Mouse (Mus musculus): ENCODE measurements around the gene Arhgap19. TPM values are rescaled to one million over a fixed set of nuclear protein-coding genes. Genes with fewer than 3 reads are reported as not detected.
"Not testable (repeated sequence)": the region's sequence is repeated elsewhere in the genome, so short reads cannot be mapped to it uniquely, and the experiment has no call there.

Gene Arhgap19
- 43.6 and 44.1 TPM in 2 replicates for polyA plus RNA-seq (2014; fragmentation: Nextera tagmentation; extraction: Ambion mirVana)

DNA sequence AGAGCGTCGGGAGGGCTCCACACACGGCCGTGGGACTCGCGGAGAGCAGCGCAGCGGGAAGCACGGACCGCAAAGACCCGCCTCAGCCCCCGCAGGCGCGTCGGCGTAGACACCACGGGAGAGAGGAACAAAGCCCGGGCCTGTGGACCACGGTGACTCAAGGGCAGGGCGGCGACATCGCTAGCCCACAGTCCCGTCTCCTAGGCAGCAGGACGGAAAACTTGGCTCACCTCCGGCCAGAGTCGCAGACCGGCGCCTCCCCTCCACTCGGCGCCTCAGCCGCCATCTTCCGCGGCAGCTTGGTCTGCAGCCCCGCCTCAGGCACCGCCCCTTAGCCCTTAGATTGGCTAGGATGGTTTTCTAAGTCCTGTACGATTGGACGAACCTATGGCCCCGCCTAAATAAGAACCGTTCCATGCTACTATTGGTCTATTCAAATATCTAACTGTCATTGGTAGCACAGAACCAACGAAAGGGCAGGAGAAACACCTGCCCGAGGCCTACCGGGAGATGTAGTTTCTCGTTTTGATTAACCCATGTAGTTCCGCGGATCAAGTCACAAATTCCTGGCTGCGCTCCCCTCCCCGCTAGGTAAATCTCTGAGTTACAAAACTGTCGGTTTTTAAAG, at the start of gene Arhgap19:
Gene Arhgap19, minus strand, starts transcription at position 306 of the 628 bp plus-strand sequence.
- Histone ChIP-seq H3K27ac (replicated peaks; ENCODE audit: low read depth, low read length) (peak within 1 kb of the TSS; percentile 68; the same call in 1 of the 2 replicates), H3K9ac (ENCODE audit: low read length) (peak within 1 kb of the TSS; percentile 95), H3K36me3 (ENCODE audit: control insufficient read depth, insufficient read depth, low read length) (no peaks in the 10 kb centered on the region; the same call in 1 of the 2 replicates), H3K4me2 (ENCODE audit: low read depth, severe bottlenecking) (peak within 1 kb of the TSS; percentile 76), H3K4me1 (ENCODE audit: control insufficient read depth, insufficient read depth, low read length) (peaks cover 8% of the 10 kb centered on the region), H3K9me3 (ENCODE audit: control insufficient read depth, low read length) (no peaks in the 10 kb centered on the region; the same call in 1 of the 2 replicates), H3K27me3 (ENCODE audit: control insufficient read depth, insufficient read depth, low read length) (no peaks in the 10 kb centered on the region), H3K4me3 (ENCODE audit: low read depth, low read length) (peak within 1 kb of the TSS; percentile 97)
- peak; percentile 90 for DNase-seq (ENCODE audit: low spot score)
- WGBS, result under 1% methylated on average over 48 of the region's 48 CpGs
- ATAC-seq (ENCODE audit: insufficient number of reproducible peaks, low FRiP score, low TSS enrichment, low read depth), result peak; percentile 99

DNA sequence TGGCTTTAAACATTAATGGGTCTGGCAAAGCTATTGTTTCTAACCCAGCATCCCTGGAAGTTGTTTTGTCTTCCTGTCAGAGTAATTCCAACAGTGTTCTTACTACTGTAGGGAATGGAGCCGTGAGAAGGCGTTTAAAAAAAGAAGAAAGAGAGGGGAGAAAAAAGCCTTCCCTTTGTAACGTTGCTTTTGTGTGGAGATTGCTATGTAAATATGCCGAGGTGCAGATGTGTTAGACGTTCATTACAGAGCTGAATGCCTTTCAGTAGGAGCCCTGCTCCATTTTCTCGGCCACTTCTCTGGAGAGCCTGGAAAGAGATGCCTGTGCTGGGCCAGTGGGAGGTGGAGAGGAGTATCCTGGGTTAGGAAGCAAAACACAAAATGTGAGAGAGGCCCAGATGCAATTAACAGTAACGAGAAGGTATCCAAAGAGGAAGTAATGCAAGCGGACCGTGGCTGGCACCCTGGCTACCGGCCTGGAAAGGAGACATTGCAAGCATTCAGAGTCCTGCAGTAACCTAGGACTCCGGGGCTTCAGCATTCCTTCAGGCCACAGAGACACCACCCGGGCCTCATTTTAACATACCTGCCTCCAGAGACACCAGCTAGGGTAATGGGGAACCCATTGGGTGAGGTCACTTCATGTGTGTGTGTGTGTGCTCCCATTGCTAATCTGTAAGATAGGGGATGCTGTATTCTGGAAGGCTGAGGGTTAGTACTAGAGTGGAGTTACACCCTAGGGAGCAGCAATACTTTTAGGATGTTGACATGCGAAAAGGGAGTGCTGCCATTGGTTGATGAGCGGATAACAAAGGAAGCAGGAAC, 49.1 kb upstream of the Arhgap19 start:
- DNase-seq (ENCODE audit: low spot score) (peak; percentile 31), ATAC-seq (ENCODE audit: insufficient number of reproducible peaks, low FRiP score, low TSS enrichment, low read depth) (no peak)
- H3K27ac ChIP-seq (replicated peaks; ENCODE audit: low read depth, low read length), result peak overlapping the region; percentile 10
- H3K36me3 ChIP-seq (ENCODE audit: control insufficient read depth, insufficient read depth, low read length), result no peaks in the 10 kb centered on the region
- H3K4me2 ChIP-seq (ENCODE audit: low read depth, severe bottlenecking), result 0 out of 2 replicates have a peak overlapping the region, but pooled peaks have one; percentile 12
- H3K27me3 ChIP-seq (ENCODE audit: control insufficient read depth, insufficient read depth, low read length), result peaks cover 5% of the 10 kb centered on the region; the same call in 1 of the 2 replicates
- no peak overlapping the region for H3K4me3 ChIP-seq (ENCODE audit: low read depth, low read length)
- WGBS, result 34% methylated on average over 14 of the region's 14 CpGs
- peaks cover 9% of the 10 kb centered on the region; the same call in 1 of the 2 replicates for H3K4me1 ChIP-seq (ENCODE audit: control insufficient read depth, insufficient read depth, low read length)
- no peak overlapping the region for H3K9ac ChIP-seq (ENCODE audit: low read length)
- no peaks in the 10 kb centered on the region for H3K9me3 ChIP-seq (ENCODE audit: control insufficient read depth, low read length)

DNA sequence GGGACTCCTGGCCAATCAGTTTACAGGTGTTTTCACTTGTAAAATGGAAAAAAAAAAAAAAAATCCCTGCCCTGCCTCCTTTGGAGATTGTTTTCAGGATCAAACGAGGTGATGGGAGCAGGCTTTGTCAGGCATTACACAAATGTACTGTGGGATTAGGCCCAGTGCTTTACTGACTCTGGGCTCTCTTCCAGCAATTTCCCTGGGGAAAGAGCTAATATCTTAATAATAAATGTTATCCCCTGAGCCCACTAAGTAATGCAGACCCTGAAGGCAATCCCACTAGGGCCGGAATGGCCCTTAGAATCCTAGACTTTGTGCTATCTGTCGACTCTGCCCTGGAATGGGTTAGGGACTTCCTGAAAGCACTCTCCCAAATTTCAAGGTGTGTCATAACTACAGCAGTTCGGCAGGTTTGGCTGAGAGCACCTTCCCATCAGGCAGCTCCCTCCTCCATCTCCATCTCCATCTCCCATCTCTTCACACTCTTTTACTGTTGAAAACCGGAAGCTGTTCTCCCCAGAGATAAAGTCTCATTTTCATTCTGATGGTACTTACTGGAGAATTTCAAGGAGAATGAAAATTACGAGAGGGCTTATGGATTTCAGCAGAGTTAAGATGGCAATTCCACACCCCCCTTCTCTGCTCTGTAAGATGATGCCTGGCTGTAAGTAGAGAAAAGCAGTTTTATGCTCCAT, 48.3 kb upstream of the Arhgap19 start:
- Histone ChIP-seq H3K9me3 (ENCODE audit: control insufficient read depth, low read length) (no peaks in the 10 kb centered on the region), H3K27me3 (ENCODE audit: control insufficient read depth, insufficient read depth, low read length) (peaks cover 7% of the 10 kb centered on the region; the same call in 1 of the 2 replicates), H3K4me3 (ENCODE audit: low read depth, low read length) (no peak overlapping the region), H3K27ac (replicated peaks; ENCODE audit: low read depth, low read length) (0 out of 2 replicates have a peak overlapping the region, but pooled peaks have one; percentile 10), H3K9ac (ENCODE audit: low read length) (no peak overlapping the region), H3K4me1 (ENCODE audit: control insufficient read depth, insufficient read depth, low read length) (peaks cover 9% of the 10 kb centered on the region; the same call in 1 of the 2 replicates), H3K36me3 (ENCODE audit: control insufficient read depth, insufficient read depth, low read length) (no peaks in the 10 kb centered on the region), H3K4me2 (ENCODE audit: low read depth, severe bottlenecking) (no peak overlapping the region)
- no peak for ATAC-seq (ENCODE audit: insufficient number of reproducible peaks, low FRiP score, low TSS enrichment, low read depth)
- 33% methylated on average over 6 of the region's 6 CpGs for WGBS
- DNase-seq (ENCODE audit: low spot score), result no peak

DNA sequence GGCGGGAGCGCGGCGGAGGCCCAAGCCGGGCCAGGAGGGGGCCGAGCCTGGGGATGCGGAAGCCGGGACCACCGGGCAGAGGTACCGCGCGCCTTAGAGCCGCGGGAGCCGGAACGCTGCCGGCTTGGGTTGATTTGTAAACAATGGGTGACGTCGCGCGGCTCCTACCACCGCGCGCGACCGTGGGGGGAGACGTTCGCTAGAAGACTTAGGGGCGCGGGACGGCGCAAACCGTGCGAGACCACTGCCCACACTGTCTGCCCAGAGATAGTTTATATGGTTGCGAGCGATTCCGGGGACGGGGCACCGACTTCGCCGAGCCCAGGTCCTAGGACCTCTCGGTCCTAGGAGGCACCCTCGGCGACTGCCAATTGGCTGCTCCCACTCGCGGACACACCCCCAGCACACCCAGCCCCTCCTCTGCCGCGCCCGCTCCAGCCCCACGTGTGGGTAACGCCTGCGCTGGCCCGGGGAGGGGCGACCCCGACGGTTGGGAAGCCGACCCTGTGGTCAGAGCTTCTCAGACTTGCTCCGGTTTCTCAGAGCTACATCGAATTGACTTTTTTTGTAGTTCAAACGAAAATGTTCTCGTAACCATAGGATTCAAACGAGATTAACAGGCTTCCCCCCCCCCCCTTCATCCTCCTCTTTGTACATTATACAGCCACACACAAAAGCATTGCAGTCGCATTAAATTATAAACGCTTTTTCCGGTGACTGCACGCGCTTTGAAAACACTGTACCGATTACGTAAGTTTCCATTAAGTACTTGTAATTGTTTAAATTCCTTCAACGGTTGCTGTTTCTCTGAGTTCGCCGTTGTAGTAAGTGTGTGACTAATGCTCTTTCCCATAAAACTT, 46.4 kb upstream of the Arhgap19 start, which contains the start of gene Frat2:
Gene Frat2, minus strand, starts transcription at position 141 of the 860 bp plus-strand sequence.
- 1% methylated on average over 72 of the region's 72 CpGs for WGBS
- H3K27ac ChIP-seq (replicated peaks; ENCODE audit: low read depth, low read length), result peak within 1 kb of the TSS; percentile 65
- no peaks in the 10 kb centered on the region for H3K36me3 ChIP-seq (ENCODE audit: control insufficient read depth, insufficient read depth, low read length)
- peaks cover 7% of the 10 kb centered on the region; the same call in 1 of the 2 replicates for H3K27me3 ChIP-seq (ENCODE audit: control insufficient read depth, insufficient read depth, low read length)
- peak; percentile 97 for ATAC-seq (ENCODE audit: insufficient number of reproducible peaks, low FRiP score, low TSS enrichment, low read depth)
- DNase-seq (ENCODE audit: low spot score), result peak; percentile 94
- H3K9ac ChIP-seq (ENCODE audit: low read length), result peak within 1 kb of the TSS; percentile 68
- no peaks in the 10 kb centered on the region for H3K9me3 ChIP-seq (ENCODE audit: control insufficient read depth, low read length)
- H3K4me1 ChIP-seq (ENCODE audit: control insufficient read depth, insufficient read depth, low read length), result peaks cover 9% of the 10 kb centered on the region; the same call in 1 of the 2 replicates
- H3K4me3 ChIP-seq (ENCODE audit: low read depth, low read length), result peak within 1 kb of the TSS; percentile 57
- peak within 1 kb of the TSS; percentile 96 for H3K4me2 ChIP-seq (ENCODE audit: low read depth, severe bottlenecking)

DNA sequence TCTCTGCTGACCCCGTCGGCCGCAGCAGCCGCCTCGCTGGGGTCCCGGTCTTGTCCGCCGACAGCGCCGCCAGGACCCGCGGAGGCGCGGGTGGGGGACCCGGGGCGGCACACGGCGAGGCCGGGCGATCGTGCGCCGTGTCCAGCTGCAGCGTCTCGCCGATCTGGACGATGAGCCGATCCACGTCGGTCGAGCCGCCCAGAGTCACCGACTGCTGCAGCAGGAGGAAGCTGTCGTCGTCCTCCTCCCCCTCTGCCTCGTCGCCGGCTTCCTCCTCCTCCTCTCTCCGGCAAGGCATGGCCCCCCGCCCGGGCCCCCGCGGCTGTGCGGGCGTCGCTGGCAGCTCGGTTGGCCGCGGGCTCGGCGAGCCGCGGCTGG, 45.8 kb upstream of the Arhgap19 start:
- H3K9ac ChIP-seq (ENCODE audit: low read length), result peak overlapping the region; percentile 68
- H3K4me2 ChIP-seq (ENCODE audit: low read depth, severe bottlenecking), result peak overlapping the region; percentile 96
- H3K4me1 ChIP-seq (ENCODE audit: control insufficient read depth, insufficient read depth, low read length); H3K27ac ChIP-seq (replicated peaks; ENCODE audit: low read depth, low read length); H3K36me3 ChIP-seq (ENCODE audit: control insufficient read depth, insufficient read depth, low read length); H3K27me3 ChIP-seq (ENCODE audit: control insufficient read depth, insufficient read depth, low read length); H3K9me3 ChIP-seq (ENCODE audit: control insufficient read depth, low read length): not testable (repeated sequence)
- ATAC-seq (ENCODE audit: insufficient number of reproducible peaks, low FRiP score, low TSS enrichment, low read depth) (peak; percentile 39), DNase-seq (ENCODE audit: low spot score) (peak; percentile 72)
- H3K4me3 ChIP-seq (ENCODE audit: low read depth, low read length), result peak overlapping the region; percentile 57
- WGBS, result under 1% methylated on average over 51 of the region's 53 CpGs

DNA sequence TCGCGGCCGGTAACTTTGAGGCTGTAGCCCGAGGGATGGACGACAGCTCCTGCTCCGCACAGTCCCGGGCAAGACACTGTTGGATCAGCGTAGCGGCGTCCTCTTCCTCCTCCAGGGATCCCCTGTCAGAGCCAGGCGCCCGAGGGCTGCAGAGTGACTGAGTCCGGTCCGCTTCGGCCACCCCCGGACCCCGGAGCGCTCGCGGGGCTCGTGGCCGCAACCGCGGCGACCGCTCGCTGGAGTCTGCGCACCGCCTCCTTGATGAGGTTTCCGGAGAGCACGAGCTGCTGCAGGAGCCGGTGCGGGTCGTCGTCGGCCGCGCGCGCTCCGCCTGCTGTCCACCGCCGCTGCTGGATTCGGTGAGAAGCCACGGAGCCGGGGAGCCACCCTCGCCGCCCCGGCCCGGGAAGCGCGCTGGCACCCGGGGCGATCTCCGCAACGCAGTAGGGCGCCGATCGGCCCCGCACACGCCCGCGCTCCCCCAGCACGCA, 45.3 kb upstream of the Arhgap19 start:
- no peaks in the 10 kb centered on the region for H3K9me3 ChIP-seq (ENCODE audit: control insufficient read depth, low read length)
- under 1% methylated on average over 49 of the region's 64 CpGs for WGBS
- H3K4me2 ChIP-seq (ENCODE audit: low read depth, severe bottlenecking), result peak overlapping the region; percentile 96
- H3K9ac ChIP-seq (ENCODE audit: low read length), result peak overlapping the region; percentile 68
- H3K36me3 ChIP-seq (ENCODE audit: control insufficient read depth, insufficient read depth, low read length), result no peaks in the 10 kb centered on the region
- peaks cover 7% of the 10 kb centered on the region; the same call in 1 of the 2 replicates for H3K27me3 ChIP-seq (ENCODE audit: control insufficient read depth, insufficient read depth, low read length)
- peak overlapping the region; percentile 57 for H3K4me3 ChIP-seq (ENCODE audit: low read depth, low read length)
- ATAC-seq (ENCODE audit: insufficient number of reproducible peaks, low FRiP score, low TSS enrichment, low read depth), result no peak
- H3K27ac ChIP-seq (replicated peaks; ENCODE audit: low read depth, low read length), result no peak overlapping the region
- DNase-seq (ENCODE audit: low spot score), result peak; percentile 68
- H3K4me1 ChIP-seq (ENCODE audit: control insufficient read depth, insufficient read depth, low read length), result peaks cover 9% of the 10 kb centered on the region; the same call in 1 of the 2 replicates

DNA sequence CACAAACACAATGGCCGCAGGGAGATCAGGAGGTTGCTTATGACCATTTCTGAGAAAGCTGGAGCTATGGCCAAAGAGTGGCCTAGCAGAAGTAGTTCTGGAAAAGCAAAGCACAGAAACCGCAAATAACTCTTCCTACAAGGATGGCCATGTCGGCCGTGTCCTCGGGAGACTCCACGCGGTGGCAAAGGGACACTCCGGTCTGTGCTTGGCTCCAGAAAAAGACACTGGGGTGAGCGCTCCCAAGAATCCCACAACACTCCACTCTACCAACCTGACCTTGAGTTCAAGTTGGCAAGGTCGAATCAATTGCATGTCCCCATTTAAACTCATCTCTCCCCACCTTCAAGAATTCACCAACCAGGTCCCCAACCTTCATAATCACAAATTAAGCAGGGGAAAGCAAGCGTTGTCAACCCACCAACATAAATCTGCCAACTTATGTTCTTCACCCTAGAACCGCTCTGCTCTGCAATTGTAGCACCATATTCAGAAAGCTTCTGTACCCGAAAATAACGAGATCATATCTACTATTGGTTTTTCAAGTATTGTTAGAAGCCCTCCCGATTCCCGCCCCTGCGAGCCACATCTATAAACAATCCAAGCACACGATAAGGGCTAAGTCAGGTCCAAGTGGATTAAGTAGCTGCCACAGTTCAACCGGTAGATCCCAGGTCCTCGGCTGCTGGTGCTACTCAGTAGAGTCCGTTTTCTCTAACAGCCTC, 44.7 kb upstream of the Arhgap19 start:
- Histone ChIP-seq H3K4me2 (ENCODE audit: low read depth, severe bottlenecking) (peak overlapping the region; percentile 96), H3K36me3 (ENCODE audit: control insufficient read depth, insufficient read depth, low read length) (no peaks in the 10 kb centered on the region), H3K27ac (replicated peaks; ENCODE audit: low read depth, low read length) (no peak overlapping the region), H3K4me3 (ENCODE audit: low read depth, low read length) (peak overlapping the region; percentile 57), H3K9me3 (ENCODE audit: control insufficient read depth, low read length) (no peaks in the 10 kb centered on the region), H3K27me3 (ENCODE audit: control insufficient read depth, insufficient read depth, low read length) (peaks cover 7% of the 10 kb centered on the region; the same call in 1 of the 2 replicates), H3K9ac (ENCODE audit: low read length) (peak overlapping the region; percentile 68), H3K4me1 (ENCODE audit: control insufficient read depth, insufficient read depth, low read length) (peaks cover 9% of the 10 kb centered on the region; the same call in 1 of the 2 replicates)
- DNase-seq (ENCODE audit: low spot score) (peak; percentile 31), ATAC-seq (ENCODE audit: insufficient number of reproducible peaks, low FRiP score, low TSS enrichment, low read depth) (no peak)
- WGBS, result 19% methylated on average over 21 of the region's 21 CpGs
